Mouse (Mus musculus) hindbrain, embryonic 15.5 days (tissue): Measurements from ENCODE around the gene Rpl10-ps3. TPM values are rescaled to one million over a fixed set of nuclear protein-coding genes. Genes with fewer than 3 reads are reported as not detected.
A peak's percentile ranks its signal among the peaks of the same experiment; 100 is the strongest.

Experiments
- ATAC-seq: fragments of 200-750 bp; cut with Nextera tagmentation; 2 replicates; pipeline ENCODE4 v1.8.0; 2017; ENCODE audit warnings: low read depth, moderate number of reproducible peaks, moderate TSS enrichment; ENCODE audit not compliant: low FRiP score
- H3K27ac ChIP-seq: fragments of 300-500 bp; sonication (generic); replicated peaks from 2 replicates; pipeline ENCODE4 v1.5.1; 2015; ENCODE audit warnings: mild to moderate bottlenecking, inconsistent platforms
- H3K27me3 ChIP-seq: fragments of 300-500 bp; sonication (generic); 2 replicates; pipeline ENCODE4 v1.6.1; 2015; ENCODE audit warnings: control low read depth, inconsistent platforms
- H3K36me3 ChIP-seq: fragments of 300-500 bp; sonication (generic); 2 replicates; pipeline ENCODE4 v1.6.1; 2015; ENCODE audit warnings: control low read depth, inconsistent platforms
- H3K4me1 ChIP-seq: fragments of 300-500 bp; sonication (generic); replicated peaks from 2 replicates; pipeline ENCODE4 v1.6.1; 2015; ENCODE audit warnings: control low read depth, inconsistent platforms
- H3K4me2 ChIP-seq: fragments of 300-500 bp; sonication (generic); 2 replicates; pipeline ENCODE4 v1.6.1; 2015; ENCODE audit warnings: moderate library complexity, mild to moderate bottlenecking, inconsistent platforms
- H3K4me3 ChIP-seq: fragments of 300-500 bp; sonication (generic); 2 replicates; pipeline ENCODE4 v1.5.1; 2015; ENCODE audit warnings: mild to moderate bottlenecking, inconsistent platforms
- H3K9ac ChIP-seq: fragments of 300-500 bp; sonication (generic); 2 replicates; pipeline ENCODE4 v1.6.1; 2015; ENCODE audit warnings: inconsistent platforms
- H3K9me3 ChIP-seq: fragments of 300-500 bp; sonication (generic); 2 replicates; pipeline ENCODE4 v1.6.1; 2016; ENCODE audit warnings: control low read depth, inconsistent platforms
- WGBS: fragments of 180-500 bp; shearing (Covaris S2); methylation state at CpG from one replicate; pipeline ENCODE4 v1.1.7; 2015; 5-methylcytosine and 5-hydroxymethylcytosine counted together
- polyA plus RNA-seq: library from polyadenylated mRNA; unstranded; fragments of >200 nt; fragmentation: Nextera tagmentation; extraction: Ambion mirVana; gene quantifications from 2 replicates; pipeline ENCODE4 v1.2.1, GENCODE M21; 2015

Gene Rpl10-ps3
- polyA plus RNA-seq, 1 experiment from 2014 or later = 121 TPM

- 77% methylated on average over 3 of the region's 3 CpGs for WGBS
- H3K4me2 ChIP-seq = no peak overlapping the region
- H3K9me3 ChIP-seq = no peaks in the 10 kb centered on the region
- H3K9ac ChIP-seq = no peak overlapping the region
- H3K36me3 ChIP-seq = no peaks in the 10 kb centered on the region
- no peak for ATAC-seq
- no peak overlapping the region for H3K4me3 ChIP-seq
- no peaks in the 10 kb centered on the region for H3K27me3 ChIP-seq
- H3K4me1 ChIP-seq = 0 out of 2 replicates have a peak, but pooled peaks cover 5% of the 10 kb centered on the region
- H3K27ac ChIP-seq = no peak overlapping the region
Measured at GRCm38 (mm10) chr9:50349156-50349555, 4.4 kb upstream of the Rpl10-ps3 start.

DNA sequence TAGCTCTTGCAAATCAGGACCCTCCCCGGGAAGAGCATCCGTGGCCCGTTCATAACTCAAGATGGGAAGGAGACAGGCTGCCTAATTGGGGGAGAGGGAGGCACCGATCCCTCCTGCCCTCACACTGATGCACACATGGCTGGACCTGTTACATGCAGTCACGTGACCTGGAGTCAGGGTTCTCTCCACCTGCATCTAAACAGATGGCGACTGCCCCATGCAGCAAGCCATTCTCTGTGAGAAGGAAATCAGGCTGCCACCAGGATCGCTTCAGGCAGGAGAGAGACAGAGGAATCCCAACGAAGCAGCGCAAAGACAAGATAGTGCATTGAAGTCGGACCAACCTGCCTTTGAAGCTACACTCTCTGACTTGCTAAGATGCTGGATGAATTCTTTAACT lies 3.5 kb upstream of the Rpl10-ps3 start:
- H3K36me3 ChIP-seq = no peaks in the 10 kb centered on the region
- no peak overlapping the region for H3K9ac ChIP-seq
- no peak for ATAC-seq
- no peaks in the 10 kb centered on the region for H3K27me3 ChIP-seq
- 0 out of 2 replicates have a peak, but pooled peaks cover 5% of the 10 kb centered on the region for H3K4me1 ChIP-seq
- no peak overlapping the region for H3K4me2 ChIP-seq
- WGBS = 68% methylated on average over 10 of the region's 10 CpGs
- no peak overlapping the region for H3K27ac ChIP-seq
- H3K9me3 ChIP-seq = no peaks in the 10 kb centered on the region
- H3K4me3 ChIP-seq = no peak overlapping the region

GRCm38 (mm10) chr9:50335539-50336325 lies 9.0 kb downstream of the Rpl10-ps3 start:
- WGBS = 81% methylated on average over 7 of the region's 7 CpGs
- Histone ChIP-seq H3K4me2 (no peak overlapping the region), H3K9me3 (no peaks in the 10 kb centered on the region), H3K36me3 (no peaks in the 10 kb centered on the region), H3K27me3 (no peaks in the 10 kb centered on the region), H3K9ac (no peak overlapping the region), H3K4me3 (no peak overlapping the region), H3K4me1 (no peaks in the 10 kb centered on the region), H3K27ac (no peak overlapping the region)
- no peak for ATAC-seq

DNA sequence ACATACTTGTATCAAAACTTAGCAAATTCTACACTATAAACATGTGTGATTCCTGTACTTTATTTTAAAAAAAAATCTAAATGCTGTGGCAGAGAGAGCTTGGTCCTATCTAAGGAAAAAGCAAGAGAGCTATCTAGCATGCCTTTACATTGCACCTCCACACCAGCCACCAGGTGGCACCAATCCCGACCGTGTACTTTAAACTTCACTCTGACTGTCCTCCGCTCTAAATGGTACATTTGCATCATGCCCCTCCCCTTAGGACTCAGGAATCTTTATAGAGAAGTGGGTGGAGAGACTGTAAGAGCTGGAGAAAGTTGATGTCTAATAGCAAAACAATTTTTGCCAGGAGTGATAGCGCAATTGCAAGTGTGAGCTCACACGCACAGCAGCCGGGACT lies 11.4 kb downstream of the Rpl10-ps3 start:
- 33% methylated on average over 6 of the region's 6 CpGs for WGBS
- ATAC-seq = no peak
- H3K36me3 ChIP-seq = no peaks in the 10 kb centered on the region
- H3K9me3 ChIP-seq = no peaks in the 10 kb centered on the region
- H3K4me3 ChIP-seq = no peak overlapping the region
- no peak overlapping the region for H3K9ac ChIP-seq
- H3K27me3 ChIP-seq = no peaks in the 10 kb centered on the region
- no peak overlapping the region for H3K4me2 ChIP-seq
- H3K4me1 ChIP-seq = no peaks in the 10 kb centered on the region
- H3K27ac ChIP-seq = no peak overlapping the region

GRCm38 (mm10) chr9:50324355-50325225 lies 20.2 kb downstream of the Rpl10-ps3 start:
- Histone ChIP-seq H3K27me3 (no peaks in the 10 kb centered on the region), H3K9ac (no peak overlapping the region), H3K27ac (no peak overlapping the region), H3K36me3 (no peaks in the 10 kb centered on the region), H3K9me3 (no peaks in the 10 kb centered on the region), H3K4me1 (no peaks in the 10 kb centered on the region), H3K4me2 (no peak overlapping the region), H3K4me3 (no peak overlapping the region)
- no peak for ATAC-seq
- WGBS = 83% methylated on average over 9 of the region's 9 CpGs

DNA sequence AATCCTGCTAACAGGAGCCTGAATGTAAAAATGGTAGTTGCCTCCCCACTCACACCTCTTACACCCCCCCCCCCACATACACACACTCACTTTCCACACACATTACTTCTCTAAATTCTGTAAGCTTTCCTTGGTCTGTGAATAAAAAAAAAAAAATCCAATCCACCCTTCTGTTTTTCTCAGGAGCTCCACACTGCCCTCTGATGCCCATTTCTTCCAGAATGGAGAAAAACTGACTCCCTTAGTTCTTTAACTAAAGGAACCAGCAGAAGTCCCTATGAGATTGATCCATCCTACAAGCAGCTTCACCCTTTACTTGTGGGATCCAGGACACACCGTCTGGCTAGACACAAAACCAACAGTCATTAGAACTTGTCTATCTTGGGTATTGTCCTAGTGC lies 24.0 kb downstream of the Rpl10-ps3 start:
- no peak overlapping the region for H3K4me3 ChIP-seq
- peaks cover 12% of the 10 kb centered on the region for H3K4me1 ChIP-seq
- H3K36me3 ChIP-seq = no peaks in the 10 kb centered on the region
- no peaks in the 10 kb centered on the region for H3K27me3 ChIP-seq
- 22% methylated on average over 1 of the region's 1 CpGs for WGBS
- H3K27ac ChIP-seq = no peak overlapping the region
- no peak for ATAC-seq
- H3K9ac ChIP-seq = no peak overlapping the region
- H3K4me2 ChIP-seq = no peak overlapping the region
- no peaks in the 10 kb centered on the region for H3K9me3 ChIP-seq

GRCm38 (mm10) chr9:50319506-50319905 lies 25.3 kb downstream of the Rpl10-ps3 start:
- Histone ChIP-seq H3K4me1 (peaks cover 12% of the 10 kb centered on the region), H3K4me3 (no peak overlapping the region), H3K9ac (no peak overlapping the region), H3K36me3 (no peaks in the 10 kb centered on the region), H3K4me2 (no peak overlapping the region), H3K27ac (no peak overlapping the region), H3K27me3 (no peaks in the 10 kb centered on the region), H3K9me3 (no peaks in the 10 kb centered on the region)
- 0 out of 2 replicates have a peak, but pooled peaks have one; percentile 19 for ATAC-seq
- WGBS = 64% methylated on average over 5 of the region's 5 CpGs

- Histone ChIP-seq H3K4me3 (no peak overlapping the region), H3K36me3 (no peaks in the 10 kb centered on the region), H3K4me2 (no peak overlapping the region), H3K27ac (no peak overlapping the region), H3K9ac (no peak overlapping the region), H3K27me3 (no peaks in the 10 kb centered on the region), H3K9me3 (no peaks in the 10 kb centered on the region), H3K4me1 (peaks cover 12% of the 10 kb centered on the region)
- WGBS = 55% methylated on average over 6 of the region's 6 CpGs
- no peak for ATAC-seq
Measured at GRCm38 (mm10) chr9:50317299-50317698, 27.5 kb downstream of the Rpl10-ps3 start.

DNA sequence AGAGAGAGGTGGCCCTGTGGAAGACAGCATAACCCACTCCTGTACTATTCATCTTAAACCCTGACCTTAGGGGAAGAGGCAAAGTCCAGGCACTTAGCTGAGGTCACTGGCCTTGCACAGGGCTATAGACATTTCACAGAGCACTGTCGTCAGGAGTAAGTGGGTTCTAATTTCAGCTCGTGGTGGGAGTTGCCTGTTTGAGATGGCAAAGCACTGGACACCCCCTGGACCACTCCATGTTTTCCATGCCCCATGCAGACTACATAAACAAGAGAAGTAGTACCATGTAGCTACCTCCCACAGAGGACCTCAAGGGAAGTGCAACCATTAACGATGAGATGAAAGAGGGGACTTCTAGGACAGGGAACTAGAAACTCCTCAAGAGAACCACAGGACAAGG lies 29.1 kb downstream of the Rpl10-ps3 start:
- 47% methylated on average over 3 of the region's 3 CpGs for WGBS
- no peaks in the 10 kb centered on the region for H3K27me3 ChIP-seq
- ATAC-seq = no peak
- H3K9me3 ChIP-seq = no peaks in the 10 kb centered on the region
- H3K9ac ChIP-seq = no peak overlapping the region
- no peak overlapping the region for H3K4me3 ChIP-seq
- H3K4me2 ChIP-seq = no peak overlapping the region
- H3K36me3 ChIP-seq = no peaks in the 10 kb centered on the region
- H3K4me1 ChIP-seq = peaks cover 12% of the 10 kb centered on the region
- H3K27ac ChIP-seq = no peak overlapping the region

- Histone ChIP-seq H3K27me3 (no peaks in the 10 kb centered on the region), H3K4me1 (peaks cover 8% of the 10 kb centered on the region), H3K27ac (no peak overlapping the region), H3K4me3 (no peak overlapping the region), H3K9ac (no peak overlapping the region), H3K36me3 (no peaks in the 10 kb centered on the region), H3K4me2 (no peak overlapping the region), H3K9me3 (no peaks in the 10 kb centered on the region)
- 36% methylated on average over 6 of the region's 6 CpGs for WGBS
- ATAC-seq = no peak
Measured at GRCm38 (mm10) chr9:50311036-50311545, 33.7 kb downstream of the Rpl10-ps3 start.

GRCm38 (mm10) chr9:50305666-50306402 lies 38.9 kb downstream of the Rpl10-ps3 start:
- Histone ChIP-seq H3K27ac (peak overlapping the region; percentile 82), H3K36me3 (no peaks in the 10 kb centered on the region), H3K27me3 (no peaks in the 10 kb centered on the region), H3K9ac (no peak overlapping the region), H3K9me3 (no peaks in the 10 kb centered on the region), H3K4me1 (peaks cover 33% of the 10 kb centered on the region), H3K4me2 (peak overlapping the region; percentile 22; the same call in 1 of the 2 replicates), H3K4me3 (no peak overlapping the region)
- WGBS = 23% methylated on average over 10 of the region's 10 CpGs
- ATAC-seq = peak; percentile 91
